Mouse (Mus musculus): ENCODE measurements around the gene Pard6a. TPM values are rescaled to one million over a fixed set of nuclear protein-coding genes. Genes with fewer than 3 reads are reported as not detected.

Gene Pard6a
- total and polyA plus RNA-seq, 2 experiments from 2014 or later: 14.0 to 16.7 TPM

- no peak overlapping the region for H3K4me2 ChIP-seq (ENCODE audit: low read depth, low read length)
- H3K27ac ChIP-seq (ENCODE audit: low read depth): peak overlapping the region; percentile 70
- H3K27me3 ChIP-seq (ENCODE audit: control insufficient read depth, insufficient read depth, low read length): no peaks in the 10 kb centered on the region
- H3K4me3 ChIP-seq (ENCODE audit: low read depth, low read length): no peak overlapping the region
- no peak overlapping the region for H3K9ac ChIP-seq (replicated peaks; ENCODE audit: low read depth, low read length)
- TF ChIP-seq EP300 (IDR thresholded peaks at IDR 0.05; ENCODE audit: low read depth): 0 out of 2 replicates have a peak, but pooled peaks have one; percentile 17
- TF ChIP-seq CTCF (IDR thresholded peaks at IDR 0.05; ENCODE audit: low read depth): no peak
- 58% methylated on average over 6 of the region's 6 CpGs for WGBS
- H3K9me3 ChIP-seq (replicated peaks; ENCODE audit: control insufficient read depth, low read length): no peaks in the 10 kb centered on the region
- H3K4me1 ChIP-seq (ENCODE audit: control insufficient read depth, insufficient read depth): no peaks in the 10 kb centered on the region
- H3K36me3 ChIP-seq (replicated peaks; ENCODE audit: control insufficient read depth, insufficient read depth, low read length): peaks cover 6% of the 10 kb centered on the region; the same call in 1 of the 2 replicates
- ATAC-seq (ENCODE audit: insufficient read depth, low read depth): no peak
- no peak for DNase-seq (ENCODE audit: low spot score)
Measured at GRCm38 (mm10) chr8:105715042-105715441, 14.1 kb downstream of the Pard6a start.

GRCm38 (mm10) chr8:105716302-105716945 lies 15.5 kb downstream of the Pard6a start:
- H3K27me3 ChIP-seq (ENCODE audit: control insufficient read depth, insufficient read depth, low read length): no peaks in the 10 kb centered on the region
- H3K4me3 ChIP-seq (ENCODE audit: low read depth, low read length): no peak overlapping the region
- no peak overlapping the region for H3K4me2 ChIP-seq (ENCODE audit: low read depth, low read length)
- 89% methylated on average over 15 of the region's 15 CpGs for WGBS
- no peaks in the 10 kb centered on the region for H3K4me1 ChIP-seq (ENCODE audit: control insufficient read depth, insufficient read depth)
- H3K36me3 ChIP-seq (replicated peaks; ENCODE audit: control insufficient read depth, insufficient read depth, low read length): peaks cover 6% of the 10 kb centered on the region; the same call in 1 of the 2 replicates
- DNase-seq (ENCODE audit: low spot score) (no peak), ATAC-seq (ENCODE audit: insufficient read depth, low read depth) (no peak)
- H3K9ac ChIP-seq (replicated peaks; ENCODE audit: low read depth, low read length): no peak overlapping the region
- no peak overlapping the region for H3K27ac ChIP-seq (ENCODE audit: low read depth)
- no peaks in the 10 kb centered on the region for H3K9me3 ChIP-seq (replicated peaks; ENCODE audit: control insufficient read depth, low read length)
- TF ChIP-seq EP300 (IDR thresholded peaks at IDR 0.05; ENCODE audit: low read depth) (no peak), CTCF (IDR thresholded peaks at IDR 0.05; ENCODE audit: low read depth) (0 out of 2 replicates have a peak, but pooled peaks have one; percentile 3)

GRCm38 (mm10) chr8:105719637-105720036 lies 18.7 kb downstream of the Pard6a start:
- H3K27ac ChIP-seq (ENCODE audit: low read depth): no peak overlapping the region
- WGBS: 76% methylated on average over 4 of the region's 4 CpGs
- H3K4me2 ChIP-seq (ENCODE audit: low read depth, low read length): no peak overlapping the region

DNA sequence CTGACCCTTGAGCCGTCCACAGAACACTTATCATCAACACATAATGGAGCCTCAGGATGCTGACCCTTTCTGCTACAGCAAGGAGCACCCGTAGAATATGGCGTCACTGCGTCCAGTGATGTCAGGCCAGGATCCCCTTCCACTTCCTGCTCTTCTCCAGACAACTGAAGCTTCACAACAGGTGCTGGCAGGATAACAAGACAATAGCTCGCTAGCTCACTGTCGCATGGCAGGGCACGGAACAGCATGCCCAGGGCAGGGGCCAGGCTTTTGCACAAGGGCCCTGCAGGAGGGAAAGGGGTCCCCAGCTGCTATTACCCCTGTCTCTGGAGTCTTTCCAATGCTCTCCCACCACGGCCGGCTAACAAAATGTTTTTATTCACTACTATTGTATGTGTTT lies 21.9 kb downstream of the Pard6a start:
- Histone ChIP-seq H3K9ac (replicated peaks; ENCODE audit: low read depth, low read length) (no peak overlapping the region), H3K4me1 (ENCODE audit: control insufficient read depth, insufficient read depth) (no peaks in the 10 kb centered on the region), H3K4me3 (ENCODE audit: low read depth, low read length) (no peak overlapping the region), H3K4me2 (ENCODE audit: low read depth, low read length) (no peak overlapping the region), H3K9me3 (replicated peaks; ENCODE audit: control insufficient read depth, low read length) (no peaks in the 10 kb centered on the region), H3K36me3 (replicated peaks; ENCODE audit: control insufficient read depth, insufficient read depth, low read length) (0 out of 2 replicates have a peak, but pooled peaks cover 10% of the 10 kb centered on the region), H3K27ac (ENCODE audit: low read depth) (no peak overlapping the region), H3K27me3 (ENCODE audit: control insufficient read depth, insufficient read depth, low read length) (no peaks in the 10 kb centered on the region)
- ATAC-seq (ENCODE audit: insufficient read depth, low read depth): no peak
- 89% methylated on average over 9 of the region's 9 CpGs for WGBS
- no peak for TF ChIP-seq EP300 (IDR thresholded peaks at IDR 0.05; ENCODE audit: low read depth)
- TF ChIP-seq CTCF (IDR thresholded peaks at IDR 0.05; ENCODE audit: low read depth): no peak
- no peak for DNase-seq (ENCODE audit: low spot score)

More at GRCm38 (mm10) chr8:105719637-105720036, 18.7 kb downstream of the Pard6a start:
- Histone ChIP-seq H3K9ac (replicated peaks; ENCODE audit: low read depth, low read length) (no peak overlapping the region), H3K4me3 (ENCODE audit: low read depth, low read length) (no peak overlapping the region), H3K4me1 (ENCODE audit: control insufficient read depth, insufficient read depth) (no peaks in the 10 kb centered on the region), H3K36me3 (replicated peaks; ENCODE audit: control insufficient read depth, insufficient read depth, low read length) (peaks cover 14% of the 10 kb centered on the region; the same call in 1 of the 2 replicates), H3K27me3 (ENCODE audit: control insufficient read depth, insufficient read depth, low read length) (no peaks in the 10 kb centered on the region), H3K9me3 (replicated peaks; ENCODE audit: control insufficient read depth, low read length) (no peaks in the 10 kb centered on the region)
- ATAC-seq (ENCODE audit: insufficient read depth, low read depth): no peak
- DNase-seq (ENCODE audit: low spot score): no peak
- TF ChIP-seq EP300 (IDR thresholded peaks at IDR 0.05; ENCODE audit: low read depth): no peak
- TF ChIP-seq CTCF (IDR thresholded peaks at IDR 0.05; ENCODE audit: low read depth): no peak

- no peaks in the 10 kb centered on the region for H3K27me3 ChIP-seq (ENCODE audit: control insufficient read depth, insufficient read depth, low read length)
- H3K27ac ChIP-seq (ENCODE audit: low read depth): no peak overlapping the region
- TF ChIP-seq EP300 (IDR thresholded peaks at IDR 0.05; ENCODE audit: low read depth) (no peak), CTCF (IDR thresholded peaks at IDR 0.05; ENCODE audit: low read depth) (no peak)
- no peak overlapping the region for H3K9ac ChIP-seq (replicated peaks; ENCODE audit: low read depth, low read length)
- DNase-seq (ENCODE audit: low spot score) (no peak), ATAC-seq (ENCODE audit: insufficient read depth, low read depth) (no peak)
- H3K36me3 ChIP-seq (replicated peaks; ENCODE audit: control insufficient read depth, insufficient read depth, low read length): 0 out of 2 replicates have a peak, but pooled peaks cover 12% of the 10 kb centered on the region
- WGBS: 76% methylated on average over 5 of the region's 5 CpGs
- H3K4me2 ChIP-seq (ENCODE audit: low read depth, low read length): no peak overlapping the region
- no peaks in the 10 kb centered on the region for H3K4me1 ChIP-seq (ENCODE audit: control insufficient read depth, insufficient read depth)
- H3K4me3 ChIP-seq (ENCODE audit: low read depth, low read length): no peak overlapping the region
- no peaks in the 10 kb centered on the region for H3K9me3 ChIP-seq (replicated peaks; ENCODE audit: control insufficient read depth, low read length)
Measured at GRCm38 (mm10) chr8:105725726-105726125, 24.8 kb downstream of the Pard6a start.

All from heart, postnatal 0 days (tissue).